Mouse (Mus musculus) heart, embryonic 13.5 days (tissue): Measurements from ENCODE around the gene Uri1. TPM values are rescaled to one million over a fixed set of nuclear protein-coding genes. Genes with fewer than 3 reads are reported as not detected.

Experiments used
- ATAC-seq: fragments of 200-750 bp; cut with Nextera tagmentation; 2 replicates; pipeline ENCODE4 v1.8.0; 2017; ENCODE audit warnings: moderate TSS enrichment; ENCODE audit not compliant: insufficient number of reproducible peaks, low FRiP score, low TSS enrichment; ENCODE audit errors: extremely low read depth
- H3K27ac ChIP-seq: fragments of 300-500 bp; sonication (generic); replicated peaks from 2 replicates; pipeline ENCODE4 v1.5.1; 2015; ENCODE audit warnings: moderate library complexity, mild to moderate bottlenecking, inconsistent platforms
- H3K27me3 ChIP-seq: fragments of 300-500 bp; sonication (generic); replicated peaks from 2 replicates; pipeline ENCODE4 v1.6.1; 2015; ENCODE audit warnings: mild to moderate bottlenecking, inconsistent platforms
- H3K36me3 ChIP-seq: fragments of 300-500 bp; sonication (generic); 2 replicates; pipeline ENCODE4 v1.6.1; 2015; ENCODE audit warnings: mild to moderate bottlenecking, inconsistent platforms
- H3K4me1 ChIP-seq: fragments of 300-500 bp; sonication (generic); 2 replicates; pipeline ENCODE4 v1.6.1; 2015; ENCODE audit warnings: inconsistent platforms
- H3K4me2 ChIP-seq: fragments of 300-500 bp; sonication (generic); 2 replicates; pipeline ENCODE4 v1.6.1; 2015; ENCODE audit warnings: inconsistent platforms, mild to moderate bottlenecking, moderate library complexity
- H3K4me3 ChIP-seq: fragments of 300-500 bp; sonication (generic); 2 replicates; pipeline ENCODE4 v1.5.1; 2015; ENCODE audit warnings: moderate library complexity, mild to moderate bottlenecking, inconsistent platforms
- H3K9ac ChIP-seq: fragments of 300-500 bp; sonication (generic); 2 replicates; pipeline ENCODE4 v1.6.1; 2015; ENCODE audit warnings: inconsistent platforms, mild to moderate bottlenecking, moderate library complexity
- H3K9me3 ChIP-seq: fragments of 300-500 bp; sonication (generic); 2 replicates; pipeline ENCODE4 v1.6.1; 2016; ENCODE audit warnings: inconsistent platforms
- WGBS: fragments of 180-500 bp; shearing (Covaris S2); methylation state at CpG from one replicate; pipeline ENCODE4 v1.1.7; 2015; ENCODE audit warnings: mixed read lengths; 5-methylcytosine and 5-hydroxymethylcytosine counted together
- polyA plus RNA-seq: library from polyadenylated mRNA; unstranded; fragments of >200 nt; fragmentation: Nextera tagmentation; extraction: Ambion mirVana; gene quantifications from 2 replicates; pipeline ENCODE4 v1.2.1, GENCODE M21; 2015

Uri1 gene
- polyA plus RNA-seq, 1 experiment from 2014 or later = 30.1 TPM

- 60% methylated on average over 3 of the region's 3 CpGs for WGBS
- H3K9me3 ChIP-seq = no peaks in the 10 kb centered on the region
- H3K27ac ChIP-seq = no peak overlapping the region
- no peaks in the 10 kb centered on the region for H3K27me3 ChIP-seq
- no peak overlapping the region for H3K4me3 ChIP-seq
- no peak for ATAC-seq
- no peak overlapping the region for H3K9ac ChIP-seq
- no peak overlapping the region for H3K4me2 ChIP-seq
- H3K36me3 ChIP-seq = no peaks in the 10 kb centered on the region
- H3K4me1 ChIP-seq = peaks cover 16% of the 10 kb centered on the region
These were observed 9.4 kb downstream of the Uri1 start for GRCm38 (mm10) chr7:38013946-38014345.

GRCm38 (mm10) chr7:38012811-38013210 lies 10.5 kb downstream of the Uri1 start:
- Histone ChIP-seq H3K36me3 (no peaks in the 10 kb centered on the region), H3K9ac (no peak overlapping the region), H3K27me3 (no peaks in the 10 kb centered on the region), H3K4me1 (peaks cover 18% of the 10 kb centered on the region), H3K9me3 (no peaks in the 10 kb centered on the region), H3K27ac (no peak overlapping the region), H3K4me2 (no peak overlapping the region), H3K4me3 (no peak overlapping the region)
- 94% methylated on average over 4 of the region's 4 CpGs for WGBS
- ATAC-seq = no peak

GRCm38 (mm10) chr7:38008359-38008758 lies 15.0 kb downstream of the Uri1 start:
- 88% methylated on average over 6 of the region's 6 CpGs for WGBS
- no peaks in the 10 kb centered on the region for H3K36me3 ChIP-seq
- H3K9me3 ChIP-seq = no peaks in the 10 kb centered on the region
- peaks cover 9% of the 10 kb centered on the region; the same call in 1 of the 2 replicates for H3K4me1 ChIP-seq
- ATAC-seq = no peak
- H3K9ac ChIP-seq = no peak overlapping the region
- H3K4me3 ChIP-seq = no peak overlapping the region
- H3K27me3 ChIP-seq = no peaks in the 10 kb centered on the region
- no peak overlapping the region for H3K4me2 ChIP-seq
- no peak overlapping the region for H3K27ac ChIP-seq

- Histone ChIP-seq H3K4me1 (no peaks in the 10 kb centered on the region), H3K9ac (no peak overlapping the region), H3K36me3 (peaks cover 2% of the 10 kb centered on the region; the same call in 1 of the 2 replicates), H3K4me2 (no peak overlapping the region), H3K4me3 (no peak overlapping the region), H3K27me3 (no peaks in the 10 kb centered on the region), H3K27ac (no peak overlapping the region), H3K9me3 (no peaks in the 10 kb centered on the region)
- WGBS = 89% methylated on average over 2 of the region's 2 CpGs
- ATAC-seq = no peak
These were observed 20.9 kb downstream of the Uri1 start for GRCm38 (mm10) chr7:38002451-38002850.

- H3K9me3 ChIP-seq = no peaks in the 10 kb centered on the region
- no peak overlapping the region for H3K27ac ChIP-seq
- H3K4me1 ChIP-seq = peaks cover 4% of the 10 kb centered on the region
- H3K4me2 ChIP-seq = no peak overlapping the region
- H3K9ac ChIP-seq = no peak overlapping the region
- H3K36me3 ChIP-seq = peaks cover 2% of the 10 kb centered on the region; the same call in 1 of the 2 replicates
- no peak overlapping the region for H3K4me3 ChIP-seq
- no peak for ATAC-seq
- no peaks in the 10 kb centered on the region for H3K27me3 ChIP-seq
- WGBS = 65% methylated on average over 2 of the region's 2 CpGs
These were observed 23.7 kb downstream of the Uri1 start for GRCm38 (mm10) chr7:37999691-38000090.

- 85% methylated on average over 2 of the region's 2 CpGs for WGBS
- H3K4me2 ChIP-seq = no peak overlapping the region
- H3K36me3 ChIP-seq = no peaks in the 10 kb centered on the region
- H3K4me1 ChIP-seq = peaks cover 4% of the 10 kb centered on the region
- no peak overlapping the region for H3K4me3 ChIP-seq
- H3K27ac ChIP-seq = no peak overlapping the region
- no peak for ATAC-seq
- no peak overlapping the region for H3K9ac ChIP-seq
- no peaks in the 10 kb centered on the region for H3K9me3 ChIP-seq
- H3K27me3 ChIP-seq = no peaks in the 10 kb centered on the region
These were observed 30.5 kb downstream of the Uri1 start for GRCm38 (mm10) chr7:37992861-37993260.

GRCm38 (mm10) chr7:37984866-37985265 lies 38.5 kb downstream of the Uri1 start:
- Histone ChIP-seq H3K4me1 (peaks cover 13% of the 10 kb centered on the region), H3K4me3 (no peak overlapping the region), H3K27ac (no peak overlapping the region), H3K4me2 (no peak overlapping the region), H3K9ac (no peak overlapping the region), H3K36me3 (peaks cover 18% of the 10 kb centered on the region), H3K9me3 (no peaks in the 10 kb centered on the region), H3K27me3 (no peaks in the 10 kb centered on the region)
- ATAC-seq = no peak
- 53% methylated on average over 5 of the region's 5 CpGs for WGBS

GRCm38 (mm10) chr7:37983471-37983870 lies 39.9 kb downstream of the Uri1 start:
- ATAC-seq = no peak

GRCm38 (mm10) chr7:37979729-37980128 lies 43.6 kb downstream of the Uri1 start:
- peaks cover 55% of the 10 kb centered on the region for H3K36me3 ChIP-seq
- no peak for ATAC-seq

More at GRCm38 (mm10) chr7:37983471-37983870, 39.9 kb downstream of the Uri1 start:
- no peaks in the 10 kb centered on the region for H3K27me3 ChIP-seq
- no peak overlapping the region for H3K9ac ChIP-seq
- no peak overlapping the region for H3K27ac ChIP-seq
- H3K4me2 ChIP-seq = no peak overlapping the region
- peaks cover 32% of the 10 kb centered on the region for H3K36me3 ChIP-seq
- no peak overlapping the region for H3K4me3 ChIP-seq
- 50% methylated on average over 6 of the region's 6 CpGs for WGBS
- peaks cover 13% of the 10 kb centered on the region for H3K4me1 ChIP-seq
- H3K9me3 ChIP-seq = no peaks in the 10 kb centered on the region

GRCm38 (mm10) chr7:37978412-37978811 lies 44.9 kb downstream of the Uri1 start:
- no peak overlapping the region for H3K4me2 ChIP-seq
- no peaks in the 10 kb centered on the region for H3K27me3 ChIP-seq
- ATAC-seq = no peak
- no peak overlapping the region for H3K4me3 ChIP-seq
- no peak overlapping the region for H3K9ac ChIP-seq
- H3K4me1 ChIP-seq = peaks cover 3% of the 10 kb centered on the region; the same call in 1 of the 2 replicates
- H3K9me3 ChIP-seq = no peaks in the 10 kb centered on the region
- no peak overlapping the region for H3K27ac ChIP-seq
- peaks cover 55% of the 10 kb centered on the region for H3K36me3 ChIP-seq
- 98% methylated on average over 4 of the region's 4 CpGs for WGBS

More at GRCm38 (mm10) chr7:37979729-37980128, 43.6 kb downstream of the Uri1 start:
- Histone ChIP-seq H3K4me2 (no peak overlapping the region), H3K27ac (no peak overlapping the region), H3K4me1 (peaks cover 5% of the 10 kb centered on the region; the same call in 1 of the 2 replicates), H3K9me3 (no peaks in the 10 kb centered on the region), H3K27me3 (no peaks in the 10 kb centered on the region), H3K4me3 (no peak overlapping the region), H3K9ac (no peak overlapping the region)
- WGBS = 92% methylated on average over 3 of the region's 3 CpGs

- H3K4me1 ChIP-seq = peaks cover 5% of the 10 kb centered on the region
- H3K4me2 ChIP-seq = no peak overlapping the region
- WGBS = 88% methylated on average over 2 of the region's 2 CpGs
- H3K9ac ChIP-seq = no peak overlapping the region
- no peak for ATAC-seq
- no peak overlapping the region for H3K27ac ChIP-seq
- peaks cover 52% of the 10 kb centered on the region for H3K36me3 ChIP-seq
- H3K9me3 ChIP-seq = no peaks in the 10 kb centered on the region
- H3K27me3 ChIP-seq = no peaks in the 10 kb centered on the region
- H3K4me3 ChIP-seq = no peak overlapping the region
These were observed 45.7 kb downstream of the Uri1 start for GRCm38 (mm10) chr7:37977676-37978075.

GRCm38 (mm10) chr7:37972999-37973555 lies 50.3 kb downstream of the Uri1 start:
- peaks cover 24% of the 10 kb centered on the region for H3K4me1 ChIP-seq
- H3K27ac ChIP-seq = 0 out of 2 replicates have a peak overlapping the region, but pooled peaks have one; percentile 3
- H3K27me3 ChIP-seq = no peaks in the 10 kb centered on the region
- no peaks in the 10 kb centered on the region for H3K9me3 ChIP-seq
- no peak for ATAC-seq
- H3K4me3 ChIP-seq = no peak overlapping the region
- no peak overlapping the region for H3K4me2 ChIP-seq
- 62% methylated on average over 2 of the region's 2 CpGs for WGBS
- peaks cover 23% of the 10 kb centered on the region for H3K36me3 ChIP-seq
- no peak overlapping the region for H3K9ac ChIP-seq
